Mouse (Mus musculus) retina, embryonic 14.5 days (tissue): ENCODE data around the gene Rnf113a2.
A peak's percentile ranks its signal among the peaks of the same experiment; 100 is the strongest.

Experiments
- DNase-seq: peaks from one replicate; pipeline ENCODE4 v3.0.0-alpha.2; 2015; ENCODE audit warnings: low spot score

Rnf113a2 gene

GRCm38 (mm10) chr12:84416834-84417604 lies at the start of gene Rnf113a2:
TSS of gene Rnf113a2 (plus strand) at chr12:84417196.
- DNase-seq, result peak; percentile 88

- no peak for DNase-seq
These were observed 45.3 kb upstream of the Rnf113a2 start for GRCm38 (mm10) chr12:84371647-84372046.

DNA sequence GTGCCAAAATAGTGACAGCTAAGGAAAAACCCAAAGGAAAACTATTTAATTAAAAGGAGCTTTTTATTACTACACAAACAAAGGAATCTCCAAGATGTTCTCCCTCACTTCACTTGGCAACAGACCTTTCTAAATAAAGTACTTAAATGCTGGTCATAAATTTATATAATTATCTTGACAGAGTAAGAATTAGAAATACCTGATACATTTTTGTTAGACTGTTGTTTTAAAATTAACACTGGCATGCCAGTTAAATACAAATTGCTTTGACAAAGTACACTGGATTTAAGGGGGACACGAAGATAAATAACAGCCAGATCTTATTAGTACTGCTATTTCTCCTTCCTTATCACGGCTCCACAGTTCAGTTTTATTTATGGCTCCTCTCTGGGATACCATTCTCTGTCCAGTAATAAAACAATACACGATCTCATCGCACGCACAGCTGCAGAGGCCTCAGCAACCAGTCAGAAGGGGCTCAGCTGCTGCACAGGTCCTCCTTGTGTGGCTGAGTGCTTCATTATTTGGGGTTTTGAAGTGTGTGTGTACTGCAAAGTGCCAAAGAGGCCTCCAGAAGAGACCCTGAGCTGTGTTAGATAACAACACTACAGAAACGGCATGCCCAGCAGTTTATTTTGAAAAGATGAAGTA lies 43.0 kb upstream of the Rnf113a2 start:
- no peak for DNase-seq

GRCm38 (mm10) chr12:84382369-84382768 lies 34.6 kb upstream of the Rnf113a2 start:
- no peak for DNase-seq

- DNase-seq, result no peak
These were observed 32.3 kb upstream of the Rnf113a2 start for GRCm38 (mm10) chr12:84384644-84385081.

GRCm38 (mm10) chr12:84385408-84385807 lies 31.6 kb upstream of the Rnf113a2 start:
- DNase-seq, result no peak

DNA sequence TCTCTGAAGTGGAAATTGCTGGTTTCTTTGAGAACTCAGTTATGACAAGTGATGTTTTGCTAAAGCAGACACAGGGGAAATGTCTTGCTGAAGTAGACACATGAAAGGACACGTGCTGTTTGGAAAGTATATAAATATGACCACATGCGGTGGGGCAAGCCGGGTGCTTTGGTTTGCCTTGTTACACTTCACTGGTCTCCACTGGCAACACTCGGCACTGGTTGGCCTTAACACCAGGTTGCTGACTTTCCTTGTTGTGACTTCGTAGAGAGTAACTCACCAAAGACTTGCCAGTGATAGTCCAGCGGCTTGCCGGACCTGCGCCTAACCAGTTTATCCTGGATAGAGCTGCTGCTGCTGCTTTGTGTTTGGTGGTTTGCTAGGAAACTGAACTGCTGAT lies 28.9 kb upstream of the Rnf113a2 start:
- no peak for DNase-seq

DNA sequence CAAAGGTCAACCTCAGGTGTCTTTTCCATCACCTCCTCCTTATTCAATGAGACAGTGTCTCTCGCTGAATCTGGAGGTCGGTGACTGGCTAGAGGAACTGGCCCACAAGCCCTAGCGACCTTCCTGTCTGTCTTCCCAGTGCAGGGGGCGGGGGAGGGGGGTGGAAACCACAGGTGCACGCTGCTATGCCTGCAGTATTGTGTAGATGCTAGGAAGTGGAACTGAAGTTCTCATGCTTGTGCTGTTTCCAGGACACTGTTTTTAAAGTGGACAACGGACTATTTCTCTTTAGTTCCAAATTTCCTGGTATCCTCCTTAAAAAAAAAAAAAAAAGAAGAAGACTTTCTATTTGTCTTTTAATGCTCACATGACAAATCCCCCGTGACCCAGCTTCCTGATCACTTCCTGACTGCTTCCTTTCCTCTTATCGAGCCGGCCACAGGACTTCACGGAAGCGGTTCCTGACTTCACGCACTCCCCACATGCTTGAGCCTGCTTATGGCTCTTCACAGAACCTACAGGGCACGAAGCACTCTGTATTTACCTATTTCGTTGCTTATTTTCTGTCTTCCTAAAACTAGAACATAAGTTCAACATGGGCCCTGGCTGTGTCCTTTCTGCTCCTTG lies 28.1 kb upstream of the Rnf113a2 start:
- no peak for DNase-seq

- DNase-seq, result no peak
These were observed 26.7 kb upstream of the Rnf113a2 start for GRCm38 (mm10) chr12:84390336-84390735.

DNA sequence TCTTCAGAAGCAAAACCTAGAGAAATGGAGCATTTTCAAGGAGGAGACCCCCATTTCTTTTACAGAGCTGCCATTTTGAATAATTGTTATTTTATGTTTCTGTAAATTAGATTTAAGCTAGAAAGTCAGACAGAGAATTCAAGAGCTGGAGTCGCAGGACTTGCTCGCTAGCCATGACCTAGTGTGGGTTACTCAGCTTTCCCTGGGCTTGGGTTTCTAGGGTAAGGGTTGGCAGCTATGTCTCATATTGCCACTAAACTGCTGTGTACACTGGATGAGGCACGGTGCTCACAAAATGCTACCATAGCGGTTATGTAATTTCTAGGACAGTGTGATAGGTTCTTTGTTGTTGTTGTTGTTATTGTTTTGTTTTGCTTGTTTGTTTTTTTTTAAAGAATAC lies 24.3 kb upstream of the Rnf113a2 start:
- no peak for DNase-seq

DNA sequence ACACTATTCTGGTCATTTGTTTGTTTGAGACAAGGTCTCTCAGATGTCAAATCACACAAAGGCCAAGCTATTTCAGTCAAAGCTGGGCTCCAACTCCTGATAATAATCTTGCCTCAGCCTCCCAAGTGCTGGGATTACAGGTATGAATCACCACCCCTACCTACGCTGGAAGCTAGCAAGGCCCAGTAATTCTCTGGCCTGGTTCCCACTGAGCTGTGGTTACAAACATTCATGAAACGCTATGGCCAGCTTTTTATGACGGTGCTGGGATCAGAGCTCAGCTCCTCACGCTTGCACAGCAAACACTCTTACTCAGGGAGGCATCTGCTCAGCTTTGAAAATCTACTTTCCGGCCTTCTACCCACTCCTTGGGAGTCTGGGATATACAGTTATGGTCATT lies 23.1 kb upstream of the Rnf113a2 start:
- no peak for DNase-seq

DNA sequence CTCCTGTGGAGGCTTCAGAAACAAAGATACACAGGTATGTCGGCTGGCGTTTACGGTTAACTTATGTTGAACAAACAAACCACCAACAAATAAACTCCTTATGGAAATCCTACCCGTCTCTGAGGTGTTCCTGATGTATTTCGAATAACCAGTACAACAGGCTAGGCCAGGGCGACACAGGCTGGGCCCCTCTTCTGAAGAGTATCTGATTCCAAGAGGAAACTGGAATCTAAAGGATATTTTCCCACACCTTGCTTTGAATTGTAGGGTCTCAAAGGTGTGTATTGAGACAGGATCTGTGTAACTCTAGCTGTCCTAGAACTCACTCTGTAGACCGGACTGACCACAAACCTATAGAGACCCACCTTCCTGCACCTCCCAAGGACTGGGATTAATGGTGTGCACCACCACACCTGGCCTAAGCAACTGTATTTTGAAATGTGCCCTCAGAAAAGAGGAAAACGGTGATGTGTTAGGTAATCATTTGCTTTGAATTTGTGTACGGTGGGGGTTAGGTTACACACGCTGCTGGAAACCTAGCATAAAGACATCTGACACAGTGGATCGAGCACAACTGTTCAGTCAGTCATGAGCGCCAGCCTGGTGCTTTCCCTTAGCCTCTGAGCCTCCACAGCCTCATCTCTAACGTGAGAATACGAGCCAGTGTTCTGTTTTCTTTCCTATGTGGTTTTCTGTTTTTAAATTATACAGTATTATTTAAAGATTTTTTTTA lies 19.9 kb upstream of the Rnf113a2 start:
- DNase-seq, result no peak

- no peak for DNase-seq
These were observed 19.3 kb upstream of the Rnf113a2 start for GRCm38 (mm10) chr12:84397685-84398084.

GRCm38 (mm10) chr12:84398629-84399028 lies 18.4 kb upstream of the Rnf113a2 start:
- no peak for DNase-seq

- DNase-seq, result no peak
These were observed 17.9 kb upstream of the Rnf113a2 start for GRCm38 (mm10) chr12:84399135-84399534.

- DNase-seq, result no peak
These were observed 17.3 kb upstream of the Rnf113a2 start for GRCm38 (mm10) chr12:84399663-84400062.

GRCm38 (mm10) chr12:84400068-84400467 lies 16.9 kb upstream of the Rnf113a2 start:
- no peak for DNase-seq

DNA sequence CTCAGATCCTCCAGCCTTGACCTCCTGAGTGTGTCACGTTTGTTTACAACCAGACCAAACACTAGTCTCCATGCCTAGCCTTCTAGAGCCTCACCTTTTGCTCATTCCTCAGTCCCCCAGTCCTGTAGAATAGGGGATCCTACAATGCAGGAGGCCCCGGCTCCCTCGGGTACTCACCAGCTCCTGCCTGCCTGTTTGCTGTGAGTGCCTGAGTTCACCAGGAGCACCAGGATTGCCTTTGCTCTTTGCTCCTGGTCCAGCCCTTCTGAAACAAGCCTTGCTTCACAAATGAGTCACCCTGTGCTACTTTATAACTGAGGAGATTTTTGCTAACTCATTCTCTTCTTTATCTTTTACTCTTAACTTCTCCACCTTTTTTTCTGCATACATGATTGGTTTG lies 16.3 kb upstream of the Rnf113a2 start:
- DNase-seq, result no peak

- DNase-seq, result no peak
These were observed 14.1 kb upstream of the Rnf113a2 start for GRCm38 (mm10) chr12:84402923-84403322.

DNA sequence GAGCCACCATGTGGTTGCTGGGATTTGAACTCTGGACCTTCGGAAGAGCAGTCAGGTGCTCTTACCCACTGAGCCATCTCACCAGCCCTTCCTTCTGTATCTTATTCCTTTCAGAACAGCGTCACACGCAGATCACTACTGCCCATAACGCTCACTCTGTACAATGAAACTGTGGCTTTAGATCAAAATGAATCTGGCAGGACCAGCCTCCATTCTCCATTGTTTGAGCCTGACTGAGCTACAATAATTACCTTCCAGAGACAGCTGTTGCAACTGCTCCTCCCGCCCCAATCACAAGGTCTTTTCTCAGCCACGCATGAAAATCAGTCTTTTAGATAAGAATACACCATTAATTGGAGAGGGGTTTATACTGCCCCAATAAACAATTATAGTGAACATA lies 12.5 kb upstream of the Rnf113a2 start:
- DNase-seq, result peak; percentile 79

GRCm38 (mm10) chr12:84407259-84407658 lies 9.7 kb upstream of the Rnf113a2 start:
- DNase-seq, result peak; percentile 13
